Mouse (Mus musculus) spleen, adult 2 months (tissue): ENCODE data around the gene Apobec2.

Experiments
- CTCF ChIP-seq: fragments of 200-500 bp; IDR thresholded peaks from 2 replicates; pipeline ENCODE4 v1.5.1; 2011; ENCODE audit warnings: mild to moderate bottlenecking, inconsistent platforms; ENCODE audit not compliant: insufficient read depth, insufficient read length, insufficient replicate concordance; ENCODE audit errors: extremely low read depth
- POLR2A ChIP-seq: fragments of 200-500 bp; IDR thresholded peaks from 2 replicates; pipeline ENCODE4 v1.6.1; 2011; ENCODE audit warnings: low read depth, low read length, inconsistent platforms

- TF ChIP-seq POLR2A (no peak), CTCF (no peak)
Measured at GRCm38 (mm10) chr17:48379050-48379449, 53.7 kb downstream of the Apobec2 start.
